Mouse (Mus musculus): ENCODE measurements around the gene Hist2h4.
A peak's percentile ranks its signal among the peaks of the same experiment; 100 is the strongest.
"Not testable (repeated sequence)": the region's sequence is repeated elsewhere in the genome, so short reads cannot be mapped to it uniquely, and the experiment has no call there.

Gene Hist2h4

DNA sequence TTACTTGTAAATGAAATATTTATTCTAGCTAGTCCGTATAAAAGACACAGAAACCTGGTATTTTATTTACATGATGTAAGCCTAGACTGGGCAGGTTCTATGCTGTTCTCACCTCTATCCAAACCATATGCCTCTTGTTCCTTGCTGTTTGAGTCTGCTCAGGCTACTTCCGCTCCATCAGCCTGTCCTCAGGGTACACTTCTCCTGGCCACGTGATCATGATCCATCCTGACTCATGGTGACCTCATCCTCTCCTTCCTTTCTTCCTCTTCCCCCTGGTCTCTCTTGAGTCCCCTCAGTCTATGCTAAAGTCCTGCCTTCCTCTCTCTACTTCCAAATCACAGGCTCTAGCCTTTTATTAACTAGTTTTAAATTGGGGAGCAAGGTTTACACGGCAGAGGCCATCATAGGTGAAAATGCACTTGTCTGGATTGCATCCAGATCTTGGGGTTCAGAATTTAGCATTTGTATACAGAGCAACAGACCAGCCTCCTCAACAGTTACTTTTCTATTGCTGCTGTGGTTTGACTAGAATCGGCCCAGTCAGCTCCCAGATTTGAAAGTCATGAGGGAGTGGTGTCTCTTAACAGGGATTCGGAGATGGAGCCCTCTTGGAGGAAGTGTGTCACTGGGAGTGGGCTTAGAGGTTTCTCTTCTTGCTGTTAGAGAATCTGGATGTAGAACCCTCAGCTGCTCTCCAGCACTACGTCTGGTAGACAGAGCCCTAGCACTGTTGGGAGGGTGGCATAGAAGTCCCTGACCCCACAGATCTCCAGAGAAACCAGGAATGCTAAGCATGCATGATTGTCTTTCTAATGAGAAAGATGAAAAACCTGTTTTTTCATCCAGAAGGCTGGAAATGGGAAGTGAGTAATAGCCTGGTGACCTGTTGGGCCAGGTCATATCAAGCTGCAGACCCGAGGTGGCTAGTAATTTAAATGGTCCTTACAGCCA, 36.1 kb downstream of the Hist2h4 start:
- no peak for DNase-seq (ENCODE audit: extremely low spot score, low spot score)

- DNase-seq (ENCODE audit: extremely low spot score, low spot score): no peak
These were observed 37.7 kb downstream of the Hist2h4 start for GRCm38 (mm10) chr3:96225421-96225820.

- no peak for DNase-seq (ENCODE audit: extremely low spot score, low spot score)
These were observed 40.3 kb downstream of the Hist2h4 start for GRCm38 (mm10) chr3:96222774-96223173.

- DNase-seq (ENCODE audit: extremely low spot score, low spot score): no peak
These were observed 41.5 kb downstream of the Hist2h4 start for GRCm38 (mm10) chr3:96221640-96222038.

DNA sequence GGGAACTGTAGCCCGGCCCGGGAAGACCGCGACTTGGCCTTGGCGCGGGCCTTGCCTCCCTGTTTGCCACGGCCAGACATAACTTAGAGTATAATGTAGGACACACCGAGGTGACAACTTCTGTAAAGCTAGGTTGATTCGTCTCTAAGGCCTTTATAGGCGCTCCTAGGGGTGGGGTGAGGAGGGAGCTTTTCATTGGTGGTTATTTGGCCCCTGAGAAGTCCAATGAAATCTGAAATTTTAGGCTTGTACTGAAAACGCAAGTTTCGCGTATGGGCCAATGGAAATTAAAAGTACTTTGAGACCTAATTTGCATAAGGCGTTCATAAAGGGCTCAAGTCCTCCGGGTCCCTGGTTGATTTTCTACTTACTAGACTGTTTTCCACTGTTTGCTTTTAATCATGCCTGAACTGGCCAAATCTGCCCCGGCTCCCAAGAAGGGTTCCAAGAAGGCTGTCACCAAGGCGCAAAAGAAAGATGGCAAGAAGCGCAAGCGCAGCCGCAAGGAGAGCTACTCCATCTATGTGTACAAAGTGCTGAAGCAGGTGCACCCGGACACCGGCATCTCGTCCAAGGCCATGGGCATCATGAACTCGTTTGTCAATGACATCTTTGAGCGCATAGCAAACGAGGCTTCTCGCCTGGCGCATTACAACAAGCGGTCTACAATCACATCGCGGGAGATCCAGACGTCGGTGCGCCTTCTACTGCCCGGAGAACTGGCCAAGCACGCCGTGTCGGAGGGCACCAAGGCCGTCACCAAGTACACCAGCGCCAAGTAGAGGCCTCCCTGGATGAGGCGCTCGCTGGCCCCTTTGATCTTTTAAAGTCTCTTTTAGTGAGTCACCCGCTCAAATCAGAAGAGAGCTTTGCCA, 42.1 kb downstream of the Hist2h4 start, which contains the start of the genes Hist2h2ac and Hist2h2be:
Gene Hist2h2ac (minus strand): TSS at position 116 of the 875 bp plus-strand sequence.
Gene Hist2h2be (plus strand): TSS at position 355 of the 875 bp plus-strand sequence.
- DNase-seq (ENCODE audit: extremely low spot score, low spot score): peak; percentile 80

DNA sequence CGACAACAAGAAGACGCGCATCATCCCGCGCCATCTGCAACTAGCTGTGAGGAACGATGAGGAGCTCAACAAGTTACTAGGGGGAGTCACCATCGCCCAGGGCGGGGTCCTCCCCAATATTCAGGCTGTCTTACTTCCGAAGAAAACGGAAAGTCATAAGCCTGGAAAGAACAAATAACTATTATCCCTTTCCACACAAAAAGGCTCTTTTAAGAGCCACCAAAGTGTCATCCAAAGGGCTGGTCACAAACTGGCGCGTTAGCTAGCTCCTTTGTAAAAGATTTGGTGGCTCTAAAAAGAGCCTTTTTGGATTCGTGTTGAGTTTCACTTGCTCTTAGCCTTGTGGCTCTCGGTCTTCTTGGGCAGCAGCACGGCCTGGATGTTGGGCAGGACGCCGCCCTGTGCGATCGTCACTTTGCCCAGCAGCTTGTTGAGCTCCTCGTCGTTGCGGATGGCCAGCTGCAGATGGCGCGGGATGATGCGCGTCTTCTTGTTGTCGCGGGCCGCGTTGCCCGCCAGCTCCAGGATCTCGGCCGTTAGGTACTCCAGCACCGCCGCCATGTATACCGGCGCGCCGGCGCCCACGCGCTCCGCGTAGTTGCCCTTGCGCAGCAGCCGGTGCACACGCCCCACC, 42.9 kb downstream of the Hist2h4 start:
- DNase-seq (ENCODE audit: extremely low spot score, low spot score): not testable (repeated sequence)

DNA sequence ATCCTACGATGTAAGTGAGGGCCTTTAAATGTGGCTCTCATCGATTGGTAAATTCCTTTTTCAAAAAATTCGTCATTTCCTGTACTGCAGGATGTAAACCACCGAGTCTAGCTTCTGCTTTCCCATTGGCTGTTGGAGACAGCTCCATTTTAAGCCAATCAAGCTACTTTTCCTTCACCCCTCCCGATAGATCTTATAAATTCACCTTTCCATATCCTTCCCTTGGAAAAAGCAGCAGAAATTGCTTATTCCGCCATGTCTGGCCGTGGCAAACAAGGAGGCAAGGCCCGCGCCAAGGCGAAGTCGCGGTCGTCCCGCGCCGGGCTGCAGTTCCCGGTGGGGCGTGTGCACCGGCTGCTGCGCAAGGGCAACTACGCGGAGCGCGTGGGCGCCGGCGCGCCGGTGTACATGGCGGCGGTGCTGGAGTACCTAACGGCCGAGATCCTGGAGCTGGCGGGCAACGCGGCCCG, 43.4 kb downstream of the Hist2h4 start, which contains the start of the genes Bola1 and Hist2h2ab:
Gene Bola1 (minus strand): TSS at position 49 of the 470 bp plus-strand sequence.
Gene Hist2h2ab (plus strand): TSS at position 205 of the 470 bp plus-strand sequence.
- DNase-seq (ENCODE audit: extremely low spot score, low spot score): peak; percentile 82

- DNase-seq (ENCODE audit: extremely low spot score, low spot score): peak; percentile 61
These were observed 43.9 kb downstream of the Hist2h4 start for GRCm38 (mm10) chr3:96219191-96219641.

Data from neural tube, embryonic 10.5 days (tissue).